Mouse (Mus musculus) megakaryocyte progenitor cell, adult 5-6 weeks (primary cell): ENCODE data around the gene Cab39. TPM values are rescaled to one million over a fixed set of nuclear protein-coding genes. Genes with fewer than 3 reads are reported as not detected.

Experiments
- ATAC-seq: replicated peaks from 2 replicates; pipeline ENCODE4 v1.8.0; 2016; ENCODE audit warnings: mild to moderate bottlenecking, moderate TSS enrichment, inconsistent platforms; ENCODE audit not compliant: poor library complexity
- total RNA-seq, 2 experiments: library from RNA; stranded (forward) in 1 of 2; stranded (reverse) in 1 of 2; fragments of 157-497, 149-512 nt in 1 of 2; fragments of 200-1000 nt in 1 of 2; gene quantifications; 2 replicates each; pipeline versions ENCODE4 v1.2.3 to v1.2.4; 2015 to 2017

The Cab39 gene
- total RNA-seq (2015) (83.1 and 84.9 TPM in 2 replicates), total RNA-seq (2017) (122 and 126 TPM in 2 replicates)

GRCm38 (mm10) chr1:85793208-85794105, at the start of gene Cab39:
Cab39 (plus strand) TSS chr1:85793441.
- peak; percentile 93 for ATAC-seq

DNA sequence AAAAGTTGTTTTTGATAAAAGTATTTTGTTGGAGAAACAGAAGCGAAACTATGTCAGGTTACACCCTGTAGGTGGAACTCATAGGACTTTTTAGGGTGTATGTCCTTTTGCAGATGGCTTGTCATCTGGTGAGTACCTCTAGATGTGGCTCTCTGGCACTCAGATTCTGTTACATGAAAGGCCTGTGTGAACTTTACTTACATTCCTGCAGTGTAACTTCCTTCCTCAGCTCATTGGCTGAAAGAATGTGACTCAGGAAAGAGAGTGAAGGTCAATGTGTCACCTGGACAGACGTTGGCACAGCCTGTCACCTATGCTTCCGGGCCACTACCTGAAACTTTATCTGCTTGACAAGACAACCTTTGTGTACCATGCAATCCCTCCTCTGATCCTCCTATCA, 48.7 kb upstream of the Cab39 start:
- ATAC-seq = no peak

GRCm38 (mm10) chr1:85746511-85746910, 46.7 kb upstream of the Cab39 start:
- no peak for ATAC-seq

- ATAC-seq = no peak
Measured at GRCm38 (mm10) chr1:85749829-85750228, 43.4 kb upstream of the Cab39 start.

DNA sequence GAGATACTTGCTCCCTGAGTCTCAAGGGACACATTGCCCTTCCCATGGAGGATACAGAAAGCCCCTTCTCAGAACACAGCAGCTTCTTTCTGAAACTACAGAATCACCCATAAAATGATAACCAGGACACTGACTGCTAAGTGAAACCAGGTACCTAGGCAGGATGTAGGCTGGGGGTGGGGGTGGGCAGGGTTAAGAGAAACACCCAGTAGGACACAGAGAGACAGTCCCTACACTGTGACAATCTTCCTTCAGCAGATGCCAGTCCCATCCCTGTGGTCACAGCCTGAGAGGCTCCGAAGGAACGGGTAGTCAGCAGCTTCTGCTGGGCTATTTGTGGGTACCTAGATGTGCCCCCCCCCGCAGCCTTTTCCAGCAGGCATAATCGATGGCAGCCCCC, 42.6 kb upstream of the Cab39 start:
- 0 out of 2 replicates have a peak, but pooled peaks have one; percentile 3 for ATAC-seq

GRCm38 (mm10) chr1:85751494-85751893, 41.7 kb upstream of the Cab39 start:
- ATAC-seq = peak; percentile 87

- peak; percentile 32 for ATAC-seq
Measured at GRCm38 (mm10) chr1:85751932-85752680, 41.1 kb upstream of the Cab39 start.

GRCm38 (mm10) chr1:85757531-85758230, 35.6 kb upstream of the Cab39 start:
- 0 out of 2 replicates have a peak, but pooled peaks have one; percentile 7 for ATAC-seq

- peak; percentile 82 for ATAC-seq
Measured at GRCm38 (mm10) chr1:85758231-85758968, 34.8 kb upstream of the Cab39 start.

GRCm38 (mm10) chr1:85758969-85759293, 34.3 kb upstream of the Cab39 start:
- no peak for ATAC-seq

DNA sequence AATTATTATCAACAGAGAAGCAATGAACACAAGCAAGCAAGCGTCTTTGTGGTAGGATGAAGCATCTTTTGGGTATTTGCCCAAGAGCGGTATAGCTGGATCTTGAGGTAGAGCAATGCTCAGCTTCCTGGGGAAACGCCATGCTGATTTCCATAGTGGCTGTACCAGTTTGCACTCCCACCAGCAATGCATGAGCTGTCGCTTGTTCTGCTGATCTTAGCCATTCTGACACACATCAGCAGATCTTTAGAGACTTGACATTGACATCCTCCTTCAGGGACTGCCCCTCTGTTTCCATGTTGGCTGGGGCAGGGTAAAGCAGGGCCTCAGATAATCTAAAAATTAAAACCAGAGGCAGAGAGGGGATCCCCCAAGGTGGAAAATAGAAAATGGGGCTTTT, 31.6 kb upstream of the Cab39 start:
- ATAC-seq = no peak

GRCm38 (mm10) chr1:85763386-85763785, 29.9 kb upstream of the Cab39 start:
- peak; percentile 87 for ATAC-seq

DNA sequence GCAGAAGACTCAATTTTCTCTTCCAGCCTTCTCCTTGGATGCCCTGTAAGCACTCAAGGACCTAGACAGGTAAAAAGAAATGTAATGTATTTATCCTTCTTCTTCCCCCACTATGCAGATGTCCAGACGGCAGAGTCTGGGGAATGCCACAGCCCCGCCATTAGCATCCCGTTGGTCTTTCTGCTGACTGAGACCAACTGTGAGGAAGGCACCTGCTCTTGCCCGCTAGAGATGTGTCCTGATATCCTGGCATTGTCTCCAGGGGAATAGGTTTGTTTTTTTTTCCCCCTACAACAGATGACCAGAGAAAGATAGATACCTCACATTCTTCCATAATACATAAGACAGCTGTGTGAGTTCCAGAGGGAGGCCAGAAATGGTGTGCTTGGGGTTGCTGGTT, 28.9 kb upstream of the Cab39 start:
- ATAC-seq = no peak

DNA sequence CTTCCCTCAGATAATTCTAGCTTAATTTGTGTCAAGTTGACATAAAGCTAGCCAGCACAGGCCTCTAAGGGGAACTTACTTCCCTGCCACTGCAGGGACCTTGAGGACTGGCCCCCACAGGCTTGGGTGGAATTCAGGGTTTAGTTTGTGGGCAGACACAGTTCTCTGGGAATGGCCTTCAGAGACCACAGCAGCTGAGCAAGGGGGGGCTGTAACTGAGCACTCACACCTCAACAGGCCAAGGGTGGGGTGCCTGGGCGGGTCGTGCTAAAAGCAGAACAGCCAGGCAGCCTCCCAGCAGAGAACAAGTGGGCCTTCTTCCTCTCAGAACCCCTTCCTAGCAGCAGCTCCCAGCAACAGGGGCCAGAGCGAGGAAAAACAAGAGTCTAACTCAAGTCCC, 27.1 kb upstream of the Cab39 start:
- peak; percentile 23; the same call in 1 of the 2 replicates for ATAC-seq

DNA sequence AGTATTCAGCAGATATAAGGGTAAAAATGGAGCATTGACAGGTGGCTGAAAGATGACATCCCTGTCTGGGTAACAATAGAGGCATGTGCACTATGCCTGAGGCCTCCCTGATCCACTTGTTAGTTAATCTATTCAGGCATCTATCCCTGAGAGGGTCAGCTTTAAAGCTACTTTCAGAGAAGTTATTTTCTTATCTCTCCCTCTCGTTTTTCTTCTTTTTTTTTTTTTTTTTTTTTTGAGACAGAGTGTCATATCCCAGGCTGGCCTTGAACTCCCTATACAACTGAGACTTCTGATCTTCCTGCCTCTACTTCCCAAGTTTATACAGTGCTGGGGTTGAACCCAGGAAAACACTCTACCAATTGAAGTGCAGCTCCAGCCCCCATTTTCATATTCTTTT, 25.5 kb upstream of the Cab39 start:
- no peak for ATAC-seq

DNA sequence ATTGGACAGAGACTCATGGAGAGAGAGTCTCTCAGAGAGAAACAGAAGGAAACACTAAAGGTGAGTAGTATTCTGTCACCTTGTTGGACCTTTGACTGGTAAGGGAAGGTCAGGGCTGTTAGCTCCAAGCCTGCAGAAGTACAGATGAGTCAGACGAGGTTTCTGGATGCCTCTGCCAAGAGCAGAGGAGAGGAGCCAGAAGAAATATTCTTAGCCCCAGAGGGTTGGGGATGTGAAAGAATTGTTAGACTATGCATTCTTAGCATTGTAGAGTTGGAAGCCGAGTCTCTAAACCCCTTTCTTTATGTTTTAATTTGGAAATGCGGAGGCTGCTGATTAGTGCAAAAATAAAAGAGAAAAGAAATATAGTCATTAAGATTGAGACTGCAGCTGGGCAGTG, 21.3 kb upstream of the Cab39 start:
- no peak for ATAC-seq

DNA sequence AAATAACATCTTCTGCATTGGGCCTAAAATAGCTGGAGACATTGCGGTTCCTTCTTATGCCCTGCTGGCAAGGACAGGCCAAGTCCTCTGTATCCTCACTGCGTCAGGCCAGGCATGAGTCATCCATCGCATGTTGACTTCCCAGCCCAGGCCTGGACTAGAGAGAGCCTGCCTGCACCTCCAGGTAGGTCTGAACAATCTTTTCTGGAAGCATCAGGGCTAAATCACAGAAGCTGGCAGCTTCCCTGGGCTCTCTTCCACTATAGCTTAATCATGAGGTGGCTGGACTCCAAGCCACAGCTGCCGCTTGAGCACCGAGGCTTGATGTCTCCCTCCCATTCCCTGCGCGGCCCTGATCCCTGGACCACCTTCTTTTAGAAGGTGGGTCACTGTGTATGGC, 18.1 kb upstream of the Cab39 start:
- no peak for ATAC-seq

GRCm38 (mm10) chr1:85776154-85776553, 17.1 kb upstream of the Cab39 start:
- ATAC-seq = no peak

GRCm38 (mm10) chr1:85778436-85778835, 14.8 kb upstream of the Cab39 start, which contains the start of gene A630001G21Rik:
A630001G21Rik (minus strand) TSS chr1:85778643.
- ATAC-seq = no peak

DNA sequence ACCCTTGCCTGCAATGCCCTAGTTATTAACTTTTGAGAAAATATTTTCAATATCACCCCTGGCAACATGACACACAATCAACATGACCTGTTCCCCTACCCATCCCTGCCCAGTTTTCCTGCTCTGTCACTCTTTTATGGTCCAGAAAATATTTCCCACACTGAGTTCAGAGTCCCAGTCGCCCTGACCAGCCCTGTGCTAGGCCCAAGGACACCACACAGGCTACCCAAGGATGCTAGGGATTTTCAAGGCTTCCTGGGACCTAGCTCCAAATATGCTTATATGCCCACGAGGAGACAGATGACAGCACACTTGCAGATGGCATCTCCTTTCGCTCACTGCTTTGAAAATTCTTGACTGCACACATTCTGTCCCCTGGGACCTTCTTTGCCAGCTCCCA, 14.2 kb upstream of the Cab39 start:
- no peak for ATAC-seq
